Mouse (Mus musculus): Measurements from ENCODE around the gene Cacnb2. TPM values are rescaled to one million over a fixed set of nuclear protein-coding genes. Genes with fewer than 3 reads are reported as not detected.

The Cacnb2 gene
- polyA plus RNA-seq, 1 experiment from 2014 or later = 12.7 TPM

DNA sequence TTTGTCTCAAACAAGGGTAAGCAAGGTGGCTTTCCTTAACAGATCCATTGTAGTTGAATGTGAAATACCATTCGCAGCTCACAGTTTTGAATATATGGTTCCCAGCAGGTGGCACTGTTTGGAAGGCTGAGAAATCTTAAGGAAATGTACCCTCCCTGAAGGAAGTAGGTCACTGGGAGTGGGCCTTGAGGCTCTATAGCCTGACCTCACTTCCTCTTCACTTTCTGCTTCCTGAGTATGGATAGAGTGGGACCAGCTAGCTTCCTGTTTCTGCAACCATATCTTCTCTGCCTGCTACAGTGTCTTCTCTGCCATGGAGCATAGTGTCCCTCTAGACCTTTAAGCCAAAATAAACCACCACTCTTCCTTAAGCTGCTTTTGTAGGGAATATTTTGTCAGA, 248.5 kb downstream of the Cacnb2 start:
- Histone ChIP-seq H3K9ac (replicated peaks; ENCODE audit: low read depth, low read length) (no peak overlapping the region), H3K4me1 (ENCODE audit: control insufficient read depth, insufficient read depth, low read length) (no peaks in the 10 kb centered on the region), H3K9me3 (ENCODE audit: control insufficient read depth, low read length) (no peaks in the 10 kb centered on the region), H3K4me3 (ENCODE audit: low read depth, low read length) (no peak overlapping the region), H3K36me3 (ENCODE audit: control insufficient read depth, insufficient read depth, low read length) (no peaks in the 10 kb centered on the region), H3K27me3 (ENCODE audit: control insufficient read depth, insufficient read depth, low read length) (no peaks in the 10 kb centered on the region), H3K4me2 (ENCODE audit: low read depth, low read length) (no peak overlapping the region), H3K27ac (ENCODE audit: low read depth, low read length) (no peak overlapping the region)
- WGBS = 88% methylated on average over 1 of the region's 1 CpGs
- no peak for ATAC-seq (ENCODE audit: low read depth)

- Histone ChIP-seq H3K27ac (ENCODE audit: low read depth, low read length) (no peak overlapping the region), H3K4me1 (ENCODE audit: control insufficient read depth, insufficient read depth, low read length) (no peaks in the 10 kb centered on the region), H3K4me2 (ENCODE audit: low read depth, low read length) (no peak overlapping the region), H3K27me3 (ENCODE audit: control insufficient read depth, insufficient read depth, low read length) (no peaks in the 10 kb centered on the region), H3K9me3 (ENCODE audit: control insufficient read depth, low read length) (no peaks in the 10 kb centered on the region), H3K4me3 (ENCODE audit: low read depth, low read length) (no peak overlapping the region), H3K36me3 (ENCODE audit: control insufficient read depth, insufficient read depth, low read length) (no peaks in the 10 kb centered on the region), H3K9ac (replicated peaks; ENCODE audit: low read depth, low read length) (no peak overlapping the region)
- 93% methylated on average over 2 of the region's 2 CpGs for WGBS
- no peak for ATAC-seq (ENCODE audit: low read depth)
These were observed 251.2 kb downstream of the Cacnb2 start for GRCm38 (mm10) chr2:14854054-14854453.

DNA sequence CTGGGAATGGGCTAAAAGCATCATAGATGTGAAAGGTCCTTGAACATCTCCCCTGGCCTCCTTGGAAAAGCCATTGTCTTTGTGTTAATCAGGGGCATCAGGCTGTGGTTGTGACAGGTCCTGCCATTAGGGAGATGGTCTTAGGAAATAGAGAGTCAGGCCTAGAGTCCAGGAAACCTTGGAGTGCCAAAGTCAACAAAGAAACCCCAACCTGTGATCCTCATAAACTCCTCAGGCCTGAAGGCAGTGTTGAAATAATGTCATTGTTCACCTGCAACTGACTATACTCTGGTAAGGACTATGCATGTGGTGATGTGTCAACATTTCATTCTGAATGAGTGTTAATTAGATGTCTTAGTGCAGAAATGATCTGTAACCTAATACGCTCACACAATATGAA, 255.4 kb downstream of the Cacnb2 start:
- H3K27ac ChIP-seq (ENCODE audit: low read depth, low read length) = no peak overlapping the region
- no peak overlapping the region for H3K9ac ChIP-seq (replicated peaks; ENCODE audit: low read depth, low read length)

GRCm38 (mm10) chr2:14860350-14860749, 257.5 kb downstream of the Cacnb2 start:
- Histone ChIP-seq H3K36me3 (ENCODE audit: control insufficient read depth, insufficient read depth, low read length) (no peaks in the 10 kb centered on the region), H3K4me1 (ENCODE audit: control insufficient read depth, insufficient read depth, low read length) (no peaks in the 10 kb centered on the region), H3K27me3 (ENCODE audit: control insufficient read depth, insufficient read depth, low read length) (no peaks in the 10 kb centered on the region), H3K4me2 (ENCODE audit: low read depth, low read length) (no peak overlapping the region), H3K27ac (ENCODE audit: low read depth, low read length) (no peak overlapping the region), H3K4me3 (ENCODE audit: low read depth, low read length) (no peak overlapping the region), H3K9ac (replicated peaks; ENCODE audit: low read depth, low read length) (no peak overlapping the region), H3K9me3 (ENCODE audit: control insufficient read depth, low read length) (no peaks in the 10 kb centered on the region)
- ATAC-seq (ENCODE audit: low read depth) = no peak
- 64% methylated on average over 3 of the region's 3 CpGs for WGBS

More for the DNA sequence above, 255.4 kb downstream of the Cacnb2 start:
- 93% methylated on average over 1 of the region's 1 CpGs for WGBS
- H3K4me2 ChIP-seq (ENCODE audit: low read depth, low read length) = no peak overlapping the region
- H3K27me3 ChIP-seq (ENCODE audit: control insufficient read depth, insufficient read depth, low read length) = no peaks in the 10 kb centered on the region
- H3K4me3 ChIP-seq (ENCODE audit: low read depth, low read length) = no peak overlapping the region
- no peaks in the 10 kb centered on the region for H3K4me1 ChIP-seq (ENCODE audit: control insufficient read depth, insufficient read depth, low read length)
- no peak for ATAC-seq (ENCODE audit: low read depth)
- H3K9me3 ChIP-seq (ENCODE audit: control insufficient read depth, low read length) = no peaks in the 10 kb centered on the region
- no peaks in the 10 kb centered on the region for H3K36me3 ChIP-seq (ENCODE audit: control insufficient read depth, insufficient read depth, low read length)

DNA sequence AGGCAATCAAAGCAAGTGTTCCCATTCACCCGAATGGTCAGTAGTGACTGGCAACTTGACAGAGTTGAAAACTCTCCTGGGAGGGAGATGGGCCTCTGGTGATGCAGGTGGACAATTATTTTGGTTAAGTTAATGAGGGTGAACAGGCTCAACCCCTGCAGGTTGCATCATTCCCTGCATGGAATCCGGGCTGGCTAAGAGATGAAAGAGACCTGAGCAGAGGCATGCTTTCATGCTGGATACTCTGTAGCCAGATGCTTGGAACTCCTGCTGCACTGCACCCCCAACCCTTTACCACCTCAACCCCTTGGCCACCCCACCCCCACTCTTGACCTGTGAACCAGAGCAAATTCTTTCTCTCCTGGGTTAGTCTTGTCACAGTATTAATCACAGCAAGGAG, 258.7 kb downstream of the Cacnb2 start:
- Histone ChIP-seq H3K9ac (replicated peaks; ENCODE audit: low read depth, low read length) (no peak overlapping the region), H3K4me2 (ENCODE audit: low read depth, low read length) (no peak overlapping the region)
- 31% methylated on average over 2 of the region's 2 CpGs for WGBS

GRCm38 (mm10) chr2:14862981-14863380, 260.1 kb downstream of the Cacnb2 start:
- Histone ChIP-seq H3K9me3 (ENCODE audit: control insufficient read depth, low read length) (no peaks in the 10 kb centered on the region), H3K4me1 (ENCODE audit: control insufficient read depth, insufficient read depth, low read length) (no peaks in the 10 kb centered on the region), H3K4me3 (ENCODE audit: low read depth, low read length) (no peak overlapping the region), H3K27me3 (ENCODE audit: control insufficient read depth, insufficient read depth, low read length) (no peaks in the 10 kb centered on the region), H3K9ac (replicated peaks; ENCODE audit: low read depth, low read length) (no peak overlapping the region), H3K27ac (ENCODE audit: low read depth, low read length) (no peak overlapping the region), H3K36me3 (ENCODE audit: control insufficient read depth, insufficient read depth, low read length) (no peaks in the 10 kb centered on the region), H3K4me2 (ENCODE audit: low read depth, low read length) (no peak overlapping the region)
- WGBS = 36% methylated on average over 1 of the region's 1 CpGs
- ATAC-seq (ENCODE audit: low read depth) = no peak

More for the DNA sequence above, 258.7 kb downstream of the Cacnb2 start:
- H3K36me3 ChIP-seq (ENCODE audit: control insufficient read depth, insufficient read depth, low read length) = no peaks in the 10 kb centered on the region
- no peak overlapping the region for H3K27ac ChIP-seq (ENCODE audit: low read depth, low read length)
- H3K4me3 ChIP-seq (ENCODE audit: low read depth, low read length) = no peak overlapping the region
- H3K27me3 ChIP-seq (ENCODE audit: control insufficient read depth, insufficient read depth, low read length) = no peaks in the 10 kb centered on the region
- H3K4me1 ChIP-seq (ENCODE audit: control insufficient read depth, insufficient read depth, low read length) = no peaks in the 10 kb centered on the region
- no peak for ATAC-seq (ENCODE audit: low read depth)
- H3K9me3 ChIP-seq (ENCODE audit: control insufficient read depth, low read length) = no peaks in the 10 kb centered on the region

GRCm38 (mm10) chr2:14873116-14873515, 270.2 kb downstream of the Cacnb2 start:
- WGBS = 71% methylated on average over 1 of the region's 1 CpGs
- Histone ChIP-seq H3K4me1 (ENCODE audit: control insufficient read depth, insufficient read depth, low read length) (peaks cover 10% of the 10 kb centered on the region; the same call in 1 of the 2 replicates), H3K36me3 (ENCODE audit: control insufficient read depth, insufficient read depth, low read length) (no peaks in the 10 kb centered on the region), H3K27ac (ENCODE audit: low read depth, low read length) (no peak overlapping the region), H3K4me2 (ENCODE audit: low read depth, low read length) (peak overlapping the region; percentile 37; the same call in 1 of the 2 replicates), H3K4me3 (ENCODE audit: low read depth, low read length) (no peak overlapping the region; the same call in 1 of the 2 replicates), H3K9me3 (ENCODE audit: control insufficient read depth, low read length) (no peaks in the 10 kb centered on the region), H3K9ac (replicated peaks; ENCODE audit: low read depth, low read length) (no peak overlapping the region), H3K27me3 (ENCODE audit: control insufficient read depth, insufficient read depth, low read length) (no peaks in the 10 kb centered on the region)
- ATAC-seq (ENCODE audit: low read depth) = peak; percentile 36; the same call in 1 of the 2 replicates

DNA sequence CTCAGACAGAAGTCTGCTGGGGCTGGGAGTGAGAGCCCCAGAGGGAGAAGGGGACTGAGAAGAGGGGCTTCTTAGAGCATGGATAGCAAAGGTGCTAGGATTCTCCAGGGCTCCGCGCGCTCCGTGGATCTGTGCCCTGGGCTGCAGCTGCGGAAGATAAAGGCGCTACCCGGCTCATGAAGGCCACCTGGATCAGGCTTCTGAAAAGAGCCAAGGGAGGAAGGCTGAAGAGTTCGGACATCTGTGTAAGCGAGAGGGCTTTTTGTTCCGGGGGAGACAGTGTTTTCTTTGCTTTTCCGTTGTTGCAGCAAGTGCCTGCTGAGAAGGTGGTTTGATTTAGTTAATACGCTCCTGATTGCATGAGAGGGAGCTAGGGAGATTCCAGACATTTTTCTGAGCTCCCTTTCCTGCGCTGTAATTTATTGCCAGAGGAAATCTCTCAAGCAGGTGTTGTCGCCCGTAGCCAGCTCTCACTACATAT, 270.9 kb downstream of the Cacnb2 start:
- H3K27ac ChIP-seq (ENCODE audit: low read depth, low read length) = peak overlapping the region; percentile 58
- peak; percentile 38 for ATAC-seq (ENCODE audit: low read depth)
- no peaks in the 10 kb centered on the region for H3K27me3 ChIP-seq (ENCODE audit: control insufficient read depth, insufficient read depth, low read length)
- peak overlapping the region; percentile 12 for H3K4me3 ChIP-seq (ENCODE audit: low read depth, low read length)
- H3K36me3 ChIP-seq (ENCODE audit: control insufficient read depth, insufficient read depth, low read length) = no peaks in the 10 kb centered on the region
- peaks cover 10% of the 10 kb centered on the region; the same call in 1 of the 2 replicates for H3K4me1 ChIP-seq (ENCODE audit: control insufficient read depth, insufficient read depth, low read length)
- H3K9ac ChIP-seq (replicated peaks; ENCODE audit: low read depth, low read length) = peak overlapping the region; percentile 21; the same call in 1 of the 2 replicates
- H3K4me2 ChIP-seq (ENCODE audit: low read depth, low read length) = peak overlapping the region; percentile 37
- H3K9me3 ChIP-seq (ENCODE audit: control insufficient read depth, low read length) = no peaks in the 10 kb centered on the region
- 27% methylated on average over 15 of the region's 15 CpGs for WGBS

DNA sequence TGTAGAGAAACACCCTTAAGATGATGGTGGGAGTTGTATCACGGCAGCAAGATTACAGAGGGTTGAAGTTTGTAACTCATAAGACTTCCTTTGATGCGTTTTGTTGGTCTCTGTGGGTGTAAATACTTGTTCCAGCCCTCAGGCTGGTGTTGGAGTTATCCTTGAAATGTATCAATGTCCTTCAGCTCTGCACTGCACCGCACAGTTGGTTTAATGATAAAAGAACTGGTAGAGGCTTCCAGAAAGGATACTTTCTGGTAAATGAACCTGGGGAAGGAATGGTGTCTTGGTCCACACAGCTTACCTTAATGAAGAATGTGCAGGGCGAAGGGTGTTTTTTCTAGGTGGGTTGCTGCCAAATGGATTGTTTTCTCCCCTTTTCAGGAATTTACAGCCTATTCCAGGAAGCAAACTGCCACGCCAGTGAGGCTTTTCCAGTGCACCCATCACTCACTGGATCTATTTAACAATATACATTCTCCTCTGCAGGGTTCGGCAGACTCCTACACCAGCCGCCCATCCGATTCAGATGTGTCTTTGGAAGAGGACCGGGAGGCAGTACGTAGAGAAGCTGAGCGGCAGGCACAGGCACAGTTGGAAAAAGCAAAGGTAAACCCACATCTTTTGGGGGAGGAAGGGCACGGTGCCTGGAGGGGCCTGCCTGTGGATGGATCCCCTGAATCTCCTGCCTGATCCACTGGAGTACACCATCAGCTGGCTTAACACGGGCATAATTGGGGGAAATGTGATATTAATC, 271.6 kb downstream of the Cacnb2 start:
- H3K36me3 ChIP-seq (ENCODE audit: control insufficient read depth, insufficient read depth, low read length) = no peaks in the 10 kb centered on the region
- peak overlapping the region; percentile 12 for H3K4me3 ChIP-seq (ENCODE audit: low read depth, low read length)
- peak overlapping the region; percentile 58 for H3K27ac ChIP-seq (ENCODE audit: low read depth, low read length)
- H3K9ac ChIP-seq (replicated peaks; ENCODE audit: low read depth, low read length) = peak overlapping the region; percentile 25; the same call in 1 of the 2 replicates
- no peak; the same call in 1 of the 2 replicates for ATAC-seq (ENCODE audit: low read depth)
- no peaks in the 10 kb centered on the region for H3K27me3 ChIP-seq (ENCODE audit: control insufficient read depth, insufficient read depth, low read length)
- peaks cover 10% of the 10 kb centered on the region; the same call in 1 of the 2 replicates for H3K4me1 ChIP-seq (ENCODE audit: control insufficient read depth, insufficient read depth, low read length)
- 37% methylated on average over 13 of the region's 13 CpGs for WGBS
- H3K4me2 ChIP-seq (ENCODE audit: low read depth, low read length) = peak overlapping the region; percentile 37
- H3K9me3 ChIP-seq (ENCODE audit: control insufficient read depth, low read length) = no peaks in the 10 kb centered on the region

Measured in neural tube, embryonic 14.5 days (tissue).